Mouse (Mus musculus) brain, embryonic 14.5 days (tissue): Measurements from ENCODE around the gene Nampt.

Source experiments
- CTCF ChIP-seq: fragments of 200-500 bp; IDR thresholded peaks from 2 replicates; pipeline ENCODE4 v1.5.1; 2012; ENCODE audit warnings: inconsistent platforms, mild to moderate bottlenecking, moderate library complexity, borderline replicate concordance; ENCODE audit not compliant: insufficient read depth, insufficient read length; ENCODE audit errors: extremely low read depth
- POLR2A ChIP-seq: fragments of 200-500 bp; IDR thresholded peaks from 2 replicates; pipeline ENCODE4 v1.6.1; 2012; ENCODE audit warnings: mild to moderate bottlenecking, inconsistent platforms, borderline replicate concordance; ENCODE audit not compliant: poor library complexity, insufficient read depth, insufficient read length, severe bottlenecking; ENCODE audit errors: extremely low read depth

GRCm38 (mm10) chr12:32885041-32885440 lies 65.7 kb downstream of the Nampt start:
- TF ChIP-seq POLR2A (no peak), CTCF (no peak)
